Mouse (Mus musculus): Measurements from ENCODE around the gene Sphk2.
A peak's percentile ranks its signal among the peaks of the same experiment; 100 is the strongest.
"Not testable (repeated sequence)": the region's sequence is repeated elsewhere in the genome, so short reads cannot be mapped to it uniquely, and the experiment has no call there.

The Sphk2 gene

DNA sequence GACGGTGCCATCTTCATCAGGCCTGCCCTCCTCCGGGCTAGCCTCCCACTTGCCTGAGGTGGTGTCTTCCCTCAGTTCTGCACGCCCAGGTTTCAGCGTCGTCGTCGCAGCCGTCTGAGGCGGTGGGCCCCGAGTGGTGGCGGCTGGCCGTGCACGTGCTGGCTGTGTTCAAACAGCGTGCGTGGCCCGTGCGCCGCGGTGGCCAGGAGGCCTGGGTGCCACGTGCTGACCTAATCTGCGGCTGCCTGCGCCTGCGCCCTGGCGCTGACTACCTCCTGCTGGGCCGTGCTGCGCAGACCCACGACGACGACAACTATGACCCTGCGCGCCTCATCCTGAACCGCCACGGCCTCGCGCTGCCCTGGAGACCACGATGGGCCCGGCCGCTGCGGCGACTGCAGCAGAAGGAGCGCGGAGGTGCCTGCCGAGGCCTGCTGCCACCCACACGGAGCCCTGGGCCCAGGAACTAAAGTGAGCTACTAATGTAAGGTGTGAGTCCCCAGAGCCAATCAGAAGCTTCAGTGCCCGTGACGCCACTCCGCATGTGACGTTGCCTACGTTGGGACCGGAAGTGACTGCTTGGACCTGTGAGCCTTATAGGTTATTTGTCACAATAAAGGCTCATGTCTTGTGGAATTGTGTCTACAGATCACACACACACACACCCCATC, 23.7 kb downstream of the Sphk2 start, which contains the start of gene Sec1:
Gene Sec1, minus strand, starts transcription at position 482 of the 671 bp plus-strand sequence.
- no peak for DNase-seq (ENCODE audit: low read depth)

GRCm38 (mm10) chr7:45692364-45692763, 25.4 kb downstream of the Sphk2 start:
- DNase-seq (ENCODE audit: low read depth): no peak

- no peak for DNase-seq (ENCODE audit: low read depth)
Measured at GRCm38 (mm10) chr7:45689800-45690199, 28.0 kb downstream of the Sphk2 start.

DNA sequence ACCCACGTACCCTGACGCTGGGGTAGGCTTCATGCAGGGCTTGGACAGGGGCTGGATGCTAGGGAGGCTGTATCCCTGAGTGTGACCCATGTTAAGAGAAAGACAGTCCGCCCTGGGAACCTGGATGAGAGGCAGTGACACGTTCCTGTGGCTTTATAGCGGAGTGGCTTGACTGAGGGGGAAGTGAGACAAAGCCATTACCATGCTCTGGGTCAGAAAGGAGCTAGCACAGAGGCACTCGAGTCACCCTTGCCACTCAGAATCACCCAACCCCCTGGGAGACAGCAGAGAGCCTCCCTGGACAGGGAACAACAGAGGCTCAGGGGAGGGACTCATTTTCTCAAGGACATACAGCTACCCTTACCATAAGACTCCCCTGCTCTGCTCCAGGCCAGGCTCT, 28.7 kb downstream of the Sphk2 start:
- no peak for DNase-seq (ENCODE audit: low read depth)

DNA sequence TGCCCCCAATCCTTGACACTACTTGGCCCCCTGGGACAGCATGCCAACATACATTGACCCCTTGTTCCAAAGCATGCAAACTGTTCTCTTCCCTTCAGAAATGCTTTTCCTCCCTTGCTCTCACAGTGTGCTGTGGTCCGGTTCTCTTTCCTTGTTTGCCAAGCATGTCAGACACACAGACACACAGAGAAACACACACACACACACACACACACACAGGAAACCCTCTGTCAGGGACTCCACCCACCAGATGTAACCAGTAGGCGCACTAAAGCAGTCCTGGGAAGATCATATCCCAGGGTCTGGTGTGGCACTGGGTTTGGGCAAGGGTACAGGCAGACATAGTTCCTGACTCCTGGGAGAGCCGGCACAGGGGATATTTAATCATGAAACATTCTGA, 31.0 kb downstream of the Sphk2 start:
- peak; percentile 64 for DNase-seq (ENCODE audit: low read depth)

- DNase-seq (ENCODE audit: low read depth): no peak
Measured at GRCm38 (mm10) chr7:45685811-45686210, 32.0 kb downstream of the Sphk2 start.

DNA sequence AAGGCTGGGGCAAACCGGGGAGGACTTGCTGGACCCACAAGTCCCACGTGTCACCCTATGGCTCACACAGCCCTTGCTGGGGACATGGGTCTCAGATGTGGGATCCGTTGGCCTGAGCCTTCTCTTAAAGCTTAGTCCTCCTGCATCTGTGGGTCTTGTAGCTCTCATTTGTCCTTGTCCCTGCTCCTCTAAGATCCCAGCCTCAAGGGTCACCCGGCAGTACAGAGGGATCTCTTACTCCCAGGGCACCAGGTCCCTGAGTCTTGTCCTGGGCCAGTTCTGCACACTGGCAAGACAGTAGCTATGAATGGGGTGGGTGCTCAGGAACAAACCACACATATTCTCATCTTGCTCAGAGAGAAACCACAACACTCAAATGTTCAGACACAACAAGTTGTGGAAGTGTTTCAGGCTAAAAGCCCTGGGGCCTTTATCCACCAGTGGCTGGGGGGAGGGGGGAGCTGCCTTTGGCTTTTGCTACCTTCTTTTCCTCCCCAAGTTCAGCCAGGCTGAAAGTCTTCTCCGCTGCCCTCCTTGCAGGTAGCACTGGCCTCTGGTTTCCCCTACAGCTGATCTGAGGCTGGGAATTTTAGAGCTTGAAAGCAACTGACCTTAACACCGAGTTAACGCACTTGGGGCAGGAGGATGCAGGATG, 34.3 kb downstream of the Sphk2 start, which contains the start of gene Ntn5:
Gene Ntn5, plus strand, starts transcription at position 627 of the 655 bp plus-strand sequence.
- DNase-seq (ENCODE audit: low read depth): peak; percentile 61

GRCm38 (mm10) chr7:45682144-45683126, 35.4 kb downstream of the Sphk2 start:
- DNase-seq (ENCODE audit: low read depth): peak; percentile 91

- peak; percentile 36 for DNase-seq (ENCODE audit: low read depth)
Measured at GRCm38 (mm10) chr7:45681046-45681736, 36.6 kb downstream of the Sphk2 start.

DNA sequence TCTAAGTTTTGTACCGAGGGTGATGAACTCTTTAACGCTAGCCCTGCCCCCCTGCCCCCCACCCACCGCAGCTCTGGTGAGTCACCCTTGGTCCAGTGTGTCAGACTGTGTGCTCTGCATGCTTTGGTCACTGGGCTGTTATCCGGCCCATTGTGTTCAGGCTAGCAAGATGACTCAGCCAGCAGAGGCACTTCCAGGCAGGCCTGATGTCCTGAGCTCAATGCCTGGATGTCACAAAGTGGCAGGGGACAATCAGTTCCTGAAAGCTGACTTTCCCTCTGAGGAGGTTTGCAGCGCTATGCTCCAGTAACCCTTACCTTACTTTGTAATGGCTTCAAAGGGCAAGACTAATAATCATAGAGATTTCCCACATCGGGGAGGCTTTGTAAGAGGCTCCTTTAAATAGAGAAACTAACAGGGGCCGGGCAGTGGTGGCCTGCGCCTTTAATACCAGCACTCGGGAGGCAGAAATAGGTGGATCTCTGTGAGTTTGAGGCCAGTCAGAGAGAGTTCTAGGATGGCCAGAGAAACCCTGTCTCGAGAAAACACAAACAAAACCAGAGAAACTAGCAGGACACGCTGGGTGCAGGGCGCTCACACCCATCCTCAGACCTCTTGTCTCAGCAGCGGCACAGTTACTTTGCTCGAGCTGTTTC, 37.7 kb downstream of the Sphk2 start:
- DNase-seq (ENCODE audit: low read depth): no peak

GRCm38 (mm10) chr7:45678513-45678912, 39.3 kb downstream of the Sphk2 start:
- DNase-seq (ENCODE audit: low read depth): no peak

GRCm38 (mm10) chr7:45677627-45678295, 40.0 kb downstream of the Sphk2 start:
- DNase-seq (ENCODE audit: low read depth): no peak

DNA sequence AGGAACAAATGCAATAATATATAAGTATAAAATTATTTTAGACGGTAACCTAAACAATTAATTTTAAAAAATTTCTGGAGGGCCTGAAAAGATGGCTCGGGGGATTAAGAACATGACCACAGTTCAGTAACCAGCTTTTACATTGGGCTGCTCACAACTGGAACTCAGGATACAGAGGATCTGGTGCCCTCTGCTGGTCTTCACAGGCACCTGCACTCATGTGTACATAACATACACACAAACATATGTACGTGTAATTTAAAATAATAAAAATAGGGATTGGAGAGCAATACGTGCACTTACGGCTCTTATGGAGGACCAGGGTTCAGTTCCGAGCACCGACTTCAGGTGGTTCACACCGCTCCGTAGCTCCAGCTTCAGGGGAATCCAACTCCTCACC, 48.9 kb downstream of the Sphk2 start:
- no peak for DNase-seq (ENCODE audit: low read depth)

- no peak for DNase-seq (ENCODE audit: low read depth)
Measured at GRCm38 (mm10) chr7:45667761-45668160, 50.0 kb downstream of the Sphk2 start.

GRCm38 (mm10) chr7:45666161-45666560, 51.6 kb downstream of the Sphk2 start, which contains the start of gene Fut2:
Gene Fut2 (minus strand): TSS chr7:45666394.
- DNase-seq (ENCODE audit: low read depth): no peak

DNA sequence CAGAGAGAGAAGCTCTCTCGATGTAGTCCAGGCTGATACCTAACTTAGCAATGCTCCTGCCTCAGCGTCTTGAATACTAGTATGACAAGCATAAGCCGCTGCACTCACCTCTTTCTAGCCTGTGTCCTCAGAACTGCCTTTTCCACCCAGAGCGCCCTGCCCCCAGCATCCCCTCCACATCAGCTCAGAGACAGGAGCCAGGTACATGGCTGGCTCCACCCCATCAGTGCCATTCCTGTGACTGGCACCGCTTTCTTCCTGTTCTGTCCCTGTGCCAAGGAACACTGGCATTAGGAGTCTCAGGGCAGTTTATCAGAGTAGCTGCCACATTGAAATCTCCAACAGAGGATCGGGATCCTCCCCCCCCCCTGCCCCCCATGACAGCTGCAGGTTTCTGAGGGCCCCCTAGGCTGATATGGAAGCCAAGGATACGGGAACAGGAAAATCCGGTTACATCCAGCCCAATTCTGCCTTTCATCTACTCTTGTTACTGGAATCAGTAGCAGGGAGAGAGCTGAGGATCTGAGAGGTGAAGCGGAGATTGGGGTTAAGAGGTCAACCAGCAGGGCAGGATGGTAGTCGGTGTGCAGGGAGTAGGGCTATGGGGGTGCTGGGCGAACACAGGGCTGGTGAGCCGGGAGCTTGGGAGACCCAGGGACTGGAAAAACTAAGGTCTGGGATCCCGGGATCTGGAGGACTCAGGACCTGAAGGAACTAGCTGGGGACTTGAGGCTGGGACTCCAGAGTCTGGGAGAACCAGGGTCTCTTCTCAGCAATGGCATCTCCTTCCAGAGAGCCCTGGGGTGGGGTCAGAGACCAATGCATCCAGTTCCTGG, 52.3 kb downstream of the Sphk2 start:
- DNase-seq (ENCODE audit: low read depth): no peak

GRCm38 (mm10) chr7:45661702-45662101, 56.1 kb downstream of the Sphk2 start:
- DNase-seq (ENCODE audit: low read depth): not testable (repeated sequence)

- DNase-seq (ENCODE audit: low read depth): no peak
Measured at GRCm38 (mm10) chr7:45660746-45661478, 56.9 kb downstream of the Sphk2 start.
